ENCODE assay signal across 8 mouse cellular contexts in the genomic region with DNA sequence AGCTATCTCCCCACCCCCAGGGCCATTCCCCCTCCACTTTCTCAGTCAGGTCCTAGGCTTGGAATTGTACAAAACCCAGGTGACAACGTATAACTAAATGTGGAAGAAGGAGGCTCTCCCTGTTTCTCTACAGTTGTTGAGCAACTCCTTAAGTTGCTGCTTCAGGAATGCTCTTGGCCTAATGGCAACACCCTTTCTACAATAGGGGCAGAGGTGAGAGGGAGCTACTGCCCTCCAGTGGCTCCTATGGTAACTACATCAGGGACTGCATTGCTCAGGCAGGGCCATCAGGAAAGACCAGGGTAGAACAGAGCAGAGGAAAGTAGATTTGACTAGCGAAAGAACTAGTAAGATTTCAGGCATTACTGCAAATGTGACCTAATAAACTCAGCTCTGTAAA. TPM values are rescaled to one million over a fixed set of nuclear protein-coding genes. Genes with fewer than 3 reads are reported as not detected.
DNase-seq lines count a peak whose midpoint lies in the region; ATAC-seq and TF ChIP-seq lines count a peak whose summit lies in the region.

No protein-coding gene starts in this region.

- no peak for TF ChIP-seq POLR2A in bone marrow macrophage, adult 2 months (IDR thresholded peaks at IDR 0.05; ENCODE audit: borderline replicate concordance, low read depth, low read length)

- no peak overlapping the region for H3K4me2 ChIP-seq in intestine, postnatal 0 days (replicated peaks; ENCODE audit: low read depth)
- H3K4me2 ChIP-seq in liver, embryonic 15.5 days, result no peak overlapping the region

- H3K4me3 ChIP-seq in bone marrow macrophage, adult 2 months (ENCODE audit: insufficient read depth, low read length), result no peak overlapping the region
- H3K4me3 ChIP-seq in intestine, postnatal 0 days (ENCODE audit: low read depth, low read length), result no peak overlapping the region
- H3K4me3 ChIP-seq in liver, embryonic 15.5 days (replicated peaks), result no peak overlapping the region

- WGBS in intestine, postnatal 0 days, result 41% methylated on average over 2 of the region's 2 CpGs
- 38% methylated on average over 2 of the region's 2 CpGs for WGBS in liver, embryonic 15.5 days (ENCODE audit: insufficient replicate concordance)

- DNase-seq in urinary bladder, adult 18-20 months (ENCODE audit: low spot score in 2 of 2), result peak; percentile 65 to 79
- DNase-seq in urinary bladder, adult 2 months (ENCODE audit: low spot score), result no peak
- DNase-seq in retina, postnatal 1 day, result peak; percentile 76
- DNase-seq in frontal cortex, postnatal 10 days (ENCODE audit: low spot score in 2 of 2), result no peak

- ATAC-seq in erythroid progenitor cell, adult 5-6 weeks (replicated peaks; ENCODE audit: low FRiP score, poor library complexity, severe bottlenecking), result peak; percentile 93
- peak; percentile 76 for ATAC-seq in intestine, postnatal 0 days
- ATAC-seq in liver, embryonic 15.5 days (ENCODE audit: insufficient read depth), result peak; percentile 67

- H3K36me3 ChIP-seq in intestine, postnatal 0 days (ENCODE audit: control insufficient read depth, insufficient read depth), result no peaks in the 10 kb centered on the region
- H3K36me3 ChIP-seq in liver, embryonic 15.5 days (replicated peaks), result no peaks in the 10 kb centered on the region

- H3K27me3 ChIP-seq in intestine, postnatal 0 days (replicated peaks; ENCODE audit: control insufficient read depth, insufficient read depth, low read length), result no peaks in the 10 kb centered on the region
- H3K27me3 ChIP-seq in liver, embryonic 15.5 days, result no peaks in the 10 kb centered on the region

- H3K9me3 ChIP-seq in intestine, postnatal 0 days (ENCODE audit: control insufficient read depth), result no peaks in the 10 kb centered on the region
- H3K9me3 ChIP-seq in liver, embryonic 15.5 days (replicated peaks), result no peaks in the 10 kb centered on the region

- TF ChIP-seq CTCF in bone marrow macrophage, adult 2 months (IDR thresholded peaks at IDR 0.05; ENCODE audit: low read depth, low read length), result peak; percentile 46
- TF ChIP-seq CTCF in intestine, postnatal 0 days (IDR thresholded peaks at IDR 0.05; ENCODE audit: low read depth), result peak; percentile 96

- H3K9ac ChIP-seq in intestine, postnatal 0 days (ENCODE audit: low read depth, low read length), result no peak overlapping the region
- no peak overlapping the region for H3K9ac ChIP-seq in liver, embryonic 15.5 days

- no peak overlapping the region for H3K27ac ChIP-seq in bone marrow macrophage, adult 2 months (ENCODE audit: insufficient read depth, low read depth, low read length)
- no peak overlapping the region for H3K27ac ChIP-seq in intestine, postnatal 0 days (ENCODE audit: low read depth, low read length)
- no peak overlapping the region for H3K27ac ChIP-seq in liver, embryonic 15.5 days (replicated peaks)

- peaks cover 18% of the 10 kb centered on the region for H3K4me1 ChIP-seq in bone marrow macrophage, adult 2 months (ENCODE audit: control insufficient read depth, insufficient read depth, low read length)
- H3K4me1 ChIP-seq in intestine, postnatal 0 days (replicated peaks; ENCODE audit: control insufficient read depth, insufficient read depth, low read length), result no peaks in the 10 kb centered on the region
- peaks cover 10% of the 10 kb centered on the region; the same call in 1 of the 2 replicates for H3K4me1 ChIP-seq in liver, embryonic 15.5 days (replicated peaks)

RNA-seq across cellular contexts. Expression of gene Dhx40, which starts 28.8 kb away (rescaled TPM):
- 30.2 and 31.9 TPM in 2 replicates for polyA plus RNA-seq in urinary bladder, adult 2 months (2012; rRNA removed)
- 23.5 and 26.5 TPM in 2 replicates for polyA plus RNA-seq in bone marrow macrophage, adult 2 months (2012; ENCODE audit: insufficient read depth, insufficient read length, missing spikeins)
- total RNA-seq in erythroid progenitor cell, adult 5-6 weeks (2015; ENCODE audit: low replicate concordance), result 11.5 and 26.8 TPM in 2 replicates
- total RNA-seq in erythroid progenitor cell, adult 5-6 weeks (2017; ENCODE audit: low replicate concordance), result 20.6 and 22.7 TPM in 2 replicates
- 8.4 and 8.6 TPM in 2 replicates for polyA plus RNA-seq in intestine, postnatal 0 days (2015; fragmentation: Nextera tagmentation; extraction: Ambion mirVana)
- 8.8 and 9.3 TPM in 2 replicates for polyA plus RNA-seq in liver, embryonic 15.5 days (2015; fragmentation: Nextera tagmentation; extraction: Ambion mirVana)

Comparison
In these comparisons a context has a peak if more than half of its experiments do, and no peak if none do; other contexts are left out.
1. DNase-seq: peak in urinary bladder, adult 18-20 months (2 of 2) and retina, postnatal 1 day (single experiment); none in urinary bladder, adult 2 months (single experiment) and frontal cortex, postnatal 10 days (0 of 2).
2. Peak in every context shown above with its lines, with median percentiles within 50 percentile points of each other: ATAC-seq.